Mouse (Mus musculus) ES-Bruce4 (cell line): Measurements from ENCODE around the gene Olfr1184. TPM values are rescaled to one million over a fixed set of nuclear protein-coding genes. Genes with fewer than 3 reads are reported as not detected.
"Not testable (repeated sequence)": the region's sequence is repeated elsewhere in the genome, so short reads cannot be mapped to it uniquely, and the experiment has no call there.

Experiments used
- H3K27ac ChIP-seq: 2 replicates; pipeline ENCODE4 v1.5.1; 2012; ENCODE audit warnings: low read length, inconsistent platforms; ENCODE audit not compliant: insufficient read depth
- H3K27me3 ChIP-seq: 2 replicates; pipeline ENCODE4 v1.6.1; 2012; ENCODE audit warnings: mild to moderate bottlenecking, low read length, inconsistent platforms; ENCODE audit not compliant: control insufficient read depth, poor library complexity, insufficient read depth, severe bottlenecking
- H3K36me3 ChIP-seq: 2 replicates; pipeline ENCODE4 v1.6.1; 2012; ENCODE audit warnings: inconsistent platforms, mild to moderate bottlenecking, low read length, moderate library complexity; ENCODE audit not compliant: control insufficient read depth, poor library complexity, insufficient read depth, severe bottlenecking
- H3K4me1 ChIP-seq: one replicate; pipeline ENCODE4 v1.8.1; 2011; ENCODE audit warnings: low read length; ENCODE audit not compliant: control insufficient read depth, insufficient read depth
- H3K4me3 ChIP-seq: 2 replicates; pipeline ENCODE4 v1.5.1; 2011; ENCODE audit warnings: low read depth, mild to moderate bottlenecking, low read length
- H3K9ac ChIP-seq: 2 replicates; pipeline ENCODE4 v1.6.1; 2012; ENCODE audit warnings: low read depth, mild to moderate bottlenecking, inconsistent platforms; ENCODE audit not compliant: poor library complexity, severe bottlenecking
- H3K9me3 ChIP-seq: replicated peaks from 2 replicates; pipeline ENCODE4 v1.6.1; 2012; ENCODE audit warnings: mild to moderate bottlenecking, low read length, inconsistent platforms; ENCODE audit not compliant: control insufficient read depth, poor library complexity, insufficient read depth, severe bottlenecking
- CTCF ChIP-seq: IDR thresholded peaks from one replicate; pipeline ENCODE4 v1.8.1; 2011; ENCODE audit warnings: low read depth, low read length
- EP300 ChIP-seq: IDR thresholded peaks from 2 replicates; pipeline ENCODE4 v1.6.1; 2011; ENCODE audit warnings: low read depth, low read length; ENCODE audit not compliant: insufficient read depth
- POLR2A ChIP-seq: IDR thresholded peaks from one replicate; pipeline ENCODE4 v1.8.1; 2011; ENCODE audit warnings: low read length; ENCODE audit not compliant: insufficient read depth
- polyA plus RNA-seq: library from polyadenylated mRNA; stranded (reverse); fragments of >200 nt; gene quantifications from 2 replicates; pipeline ENCODE4 v1.2.4, GENCODE M21; 2011; ENCODE audit warnings: low read depth; ENCODE audit not compliant: missing spikeins, insufficient read depth, insufficient read length

The Olfr1184 gene
- not detected in 2 replicates for polyA plus RNA-seq

DNA sequence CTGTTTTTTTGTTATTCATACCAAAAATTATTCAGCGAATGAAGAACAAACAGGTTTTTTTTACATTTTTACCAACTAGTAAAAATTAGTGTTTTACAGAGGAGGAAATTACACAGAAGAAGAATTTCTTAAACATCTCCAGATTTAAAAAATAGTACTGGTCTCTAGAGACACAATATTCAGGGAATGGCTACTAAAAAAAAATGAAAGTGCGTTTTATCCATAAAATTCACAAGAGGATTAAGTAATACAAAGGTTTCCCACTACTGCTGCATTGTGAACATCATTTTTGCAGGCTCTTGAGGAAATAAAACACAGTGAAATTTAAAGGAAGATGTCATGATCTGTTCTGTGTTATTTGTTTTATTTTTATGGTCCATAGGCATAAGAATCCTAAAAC is at the start of gene Olfr1184:
Olfr1184 (plus strand) TSS at position 301 of the 400 bp plus-strand sequence.
- no peaks in the 10 kb centered on the region for H3K27me3 ChIP-seq
- TF ChIP-seq POLR2A (no peak), EP300 (no peak), CTCF (no peak)
- no peaks in the 10 kb centered on the region for H3K4me1 ChIP-seq
- H3K9ac ChIP-seq: no peak within 1 kb of the TSS
- no peaks in the 10 kb centered on the region for H3K36me3 ChIP-seq
- H3K27ac ChIP-seq: no peak within 1 kb of the TSS
- H3K9me3 ChIP-seq: no peaks in the 10 kb centered on the region
- H3K4me3 ChIP-seq: no peak within 1 kb of the TSS

GRCm38 (mm10) chr2:88449031-88449430 is 34.4 kb upstream of the Olfr1184 start, which contains the start of gene Gm13757:
Gene Gm13757 (minus strand): TSS chr2:88449131.
- TF ChIP-seq CTCF (no peak), EP300 (no peak), POLR2A (no peak)
- H3K36me3 ChIP-seq: no peaks in the 10 kb centered on the region
- H3K4me1 ChIP-seq: no peaks in the 10 kb centered on the region
- no peaks in the 10 kb centered on the region for H3K27me3 ChIP-seq
- no peak within 1 kb of the TSS for H3K9ac ChIP-seq
- no peaks in the 10 kb centered on the region for H3K9me3 ChIP-seq
- H3K4me3 ChIP-seq: no peak within 1 kb of the TSS
- no peak within 1 kb of the TSS for H3K27ac ChIP-seq

GRCm38 (mm10) chr2:88454567-88454966 is 28.8 kb upstream of the Olfr1184 start, which contains the start of gene Olfr1183:
Gene Olfr1183 (plus strand): TSS chr2:88454867.
- not testable (repeated sequence) for H3K27me3 ChIP-seq, H3K9ac ChIP-seq, H3K4me3 ChIP-seq, H3K4me1 ChIP-seq, H3K36me3 ChIP-seq, H3K27ac ChIP-seq, H3K9me3 ChIP-seq

DNA sequence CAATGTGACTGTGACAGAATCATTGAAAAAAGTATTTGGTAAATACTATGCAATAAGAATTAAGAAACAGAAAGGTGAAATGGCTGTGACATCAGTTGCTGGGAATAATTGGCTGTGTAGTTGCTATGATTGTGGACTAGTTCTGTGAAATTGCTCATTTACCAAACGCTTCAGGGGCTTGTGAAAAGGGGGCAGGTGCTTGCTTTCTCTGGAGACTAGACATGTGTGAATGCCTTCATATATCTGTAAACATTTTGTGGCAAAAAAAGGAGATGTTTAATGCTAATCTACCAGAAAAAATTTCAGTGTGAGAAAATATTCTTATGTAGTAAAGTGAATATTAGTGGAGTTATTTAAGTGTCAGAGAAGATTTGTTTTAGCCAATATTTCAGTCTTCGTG is 9.6 kb downstream of the Olfr1184 start, which contains the start of gene Olfr1185-ps1:
Olfr1185-ps1 (plus strand) TSS at position 301 of the 400 bp plus-strand sequence.
- no peak within 1 kb of the TSS for H3K9ac ChIP-seq

DNA sequence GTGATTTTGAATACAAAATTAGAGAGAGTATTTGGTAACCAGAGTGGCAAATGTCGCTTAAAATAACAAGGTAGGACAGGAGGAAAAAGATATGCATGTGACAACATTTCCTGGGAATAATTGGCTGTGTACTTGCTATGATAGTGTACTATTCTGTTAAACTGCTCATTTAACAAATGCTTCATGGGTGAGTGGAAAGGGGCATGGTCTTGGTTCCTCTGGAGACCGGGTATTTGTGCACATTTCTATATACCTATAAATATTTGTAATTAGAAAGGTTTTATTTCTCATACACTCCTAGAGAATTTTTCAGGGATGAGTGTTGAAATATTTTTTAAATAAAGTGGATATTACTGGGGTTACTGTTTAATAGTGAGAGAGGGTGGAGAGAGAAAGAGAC is 34.9 kb downstream of the Olfr1184 start, which contains the start of gene Olfr1186:
Olfr1186 (plus strand) TSS at position 301 of the 400 bp plus-strand sequence.
- no peaks in the 10 kb centered on the region for H3K36me3 ChIP-seq
- H3K9me3 ChIP-seq: peaks cover 5% of the 10 kb centered on the region; the same call in 1 of the 2 replicates
- no peaks in the 10 kb centered on the region for H3K4me1 ChIP-seq
- no peak within 1 kb of the TSS for H3K27ac ChIP-seq
- H3K4me3 ChIP-seq: no peak within 1 kb of the TSS
- no peaks in the 10 kb centered on the region for H3K27me3 ChIP-seq
- H3K9ac ChIP-seq: no peak within 1 kb of the TSS
- TF ChIP-seq EP300 (no peak), POLR2A (no peak), CTCF (no peak)

More for the DNA sequence above, 9.6 kb downstream of the Olfr1184 start, which contains the start of gene Olfr1185-ps1:
- Histone ChIP-seq H3K9me3 (no peaks in the 10 kb centered on the region), H3K4me3 (no peak within 1 kb of the TSS), H3K36me3 (no peaks in the 10 kb centered on the region), H3K27ac (no peak within 1 kb of the TSS), H3K27me3 (no peaks in the 10 kb centered on the region), H3K4me1 (no peaks in the 10 kb centered on the region)
- no peak for TF ChIP-seq EP300
- TF ChIP-seq CTCF: no peak
- TF ChIP-seq POLR2A: no peak

DNA sequence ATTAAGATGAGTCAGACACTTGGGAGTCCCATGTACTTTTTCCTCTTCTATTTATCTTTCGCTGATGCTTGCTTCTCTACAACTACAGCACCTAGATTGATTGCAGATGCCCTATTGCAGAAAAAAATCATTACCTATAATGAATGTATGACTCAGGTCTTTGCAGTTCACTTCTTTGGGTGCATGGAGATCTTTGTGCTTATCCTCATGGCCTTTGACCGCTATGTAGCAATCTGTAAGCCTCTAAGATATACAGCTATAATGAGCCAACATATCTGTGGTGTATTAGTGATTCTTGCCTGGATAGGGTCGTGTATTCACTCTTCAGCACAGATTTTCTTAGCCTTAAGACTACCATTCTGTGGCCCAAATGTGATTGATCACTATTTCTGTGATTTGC is 42.3 kb downstream of the Olfr1184 start:
- H3K27ac ChIP-seq: no peak overlapping the region
- H3K4me1 ChIP-seq: no peaks in the 10 kb centered on the region
- 0 out of 2 replicates have a peak, but pooled peaks cover 5% of the 10 kb centered on the region for H3K9me3 ChIP-seq
- TF ChIP-seq CTCF (no peak), POLR2A (no peak), EP300 (no peak)
- H3K9ac ChIP-seq: no peak overlapping the region
- H3K4me3 ChIP-seq: no peak overlapping the region
- no peaks in the 10 kb centered on the region for H3K27me3 ChIP-seq
- H3K36me3 ChIP-seq: no peaks in the 10 kb centered on the region

Other genes with a start within 250 kb of the Olfr1184 start
- 0.10 and 0.24 TPM in 2 replicates for gene Olfr1173, start 203.7 kb upstream of the Olfr1184 start, polyA plus RNA-seq
- not detected in 2 replicates for gene Olfr1174-ps, start 168.5 kb upstream of the Olfr1184 start, polyA plus RNA-seq
- not detected in 2 replicates for gene Olfr1175-ps, start 156.4 kb upstream of the Olfr1184 start, polyA plus RNA-seq
- not detected in 2 replicates for gene Olfr1176, start 146.9 kb upstream of the Olfr1184 start, polyA plus RNA-seq
- not detected in 2 replicates for gene Olfr1177-ps, start 137.1 kb upstream of the Olfr1184 start, polyA plus RNA-seq
- gene Olfr1178, start 96.5 kb upstream of the Olfr1184 start, polyA plus RNA-seq: not detected in 2 replicates
- gene Olfr1179, start 77.1 kb upstream of the Olfr1184 start, polyA plus RNA-seq: not detected in 2 replicates
- not detected in 2 replicates for gene Olfr1180, start 64.4 kb upstream of the Olfr1184 start, polyA plus RNA-seq
- gene Olfr1181, start 57.4 kb upstream of the Olfr1184 start, polyA plus RNA-seq: not detected in 2 replicates
- gene Gm13757, start 34.5 kb upstream of the Olfr1184 start, polyA plus RNA-seq: not detected in 2 replicates
- not detected in 2 replicates for gene Olfr1183, start 28.7 kb upstream of the Olfr1184 start, polyA plus RNA-seq
- gene Olfr1185-ps1, start 9.7 kb downstream of the Olfr1184 start, polyA plus RNA-seq: not detected in 2 replicates
- gene Olfr1186, start 35.0 kb downstream of the Olfr1184 start, polyA plus RNA-seq: not detected in 2 replicates
- gene Olfr1188, start 73.3 kb downstream of the Olfr1184 start, polyA plus RNA-seq: not detected in 2 replicates
- not detected in 2 replicates for gene Olfr1189, start 102.9 kb downstream of the Olfr1184 start, polyA plus RNA-seq
- not detected in 2 replicates for gene Olfr1191-ps1, start 156.9 kb downstream of the Olfr1184 start, polyA plus RNA-seq
- 0.12 TPM in 1 of 2 replicates, not detected in the other for gene Olfr1192-ps1, start 164.9 kb downstream of the Olfr1184 start, polyA plus RNA-seq
- not detected in 2 replicates for gene Olfr1193, start 192.0 kb downstream of the Olfr1184 start, polyA plus RNA-seq
- gene Olfr1195, start 205.6 kb downstream of the Olfr1184 start, polyA plus RNA-seq: not detected in 2 replicates
- gene Olfr1196, start 221.0 kb downstream of the Olfr1184 start, polyA plus RNA-seq: not detected in 2 replicates
- gene Olfr1197, start 248.8 kb downstream of the Olfr1184 start, polyA plus RNA-seq: not detected in 2 replicates